Mouse (Mus musculus) myocyte (in vitro differentiated cells): ENCODE data around the gene Glb1.

Source experiments
- MAX ChIP-seq: IDR thresholded peaks from one replicate; pipeline ENCODE4 v1.6.1; 2011; ENCODE audit warnings: low read depth, mild to moderate bottlenecking, control low read depth
- MYOG ChIP-seq, 3 experiments: IDR thresholded peaks; one replicate each; pipeline ENCODE4 v1.6.1; 2011; ENCODE audit warnings: control low read depth in 2 of 3, low read depth in 2 of 3, mild to moderate bottlenecking in 2 of 3; ENCODE audit not compliant: insufficient read length in 2 of 3, control insufficient read depth in 1 of 3, insufficient read depth in 1 of 3
- POLR2A ChIP-seq: IDR thresholded peaks from one replicate; pipeline ENCODE4 v1.6.1; 2011; ENCODE audit warnings: low read depth, mild to moderate bottlenecking, control low read depth, moderate library complexity; ENCODE audit not compliant: insufficient read length
- POLR2AphosphoS2 ChIP-seq: IDR thresholded peaks from one replicate; pipeline ENCODE4 v1.6.1; 2011; ENCODE audit warnings: low read depth, control low read depth; ENCODE audit not compliant: insufficient read length
- TCF12 ChIP-seq: IDR thresholded peaks from one replicate; pipeline ENCODE4 v1.6.1; 2011; ENCODE audit warnings: mild to moderate bottlenecking, control low read depth; ENCODE audit not compliant: poor library complexity, insufficient read depth, severe bottlenecking

- TF ChIP-seq POLR2A (no peak), MAX (no peak), MYOG (IDR thresholded peaks at IDR 0.05; ENCODE audit: control insufficient read depth in 1 of 3, insufficient read depth in 1 of 3, insufficient read length in 2 of 3, low read depth in 2 of 3) (no peak), TCF12 (no peak), POLR2AphosphoS2 (no peak)
These were observed 10.2 kb upstream of the Glb1 start for GRCm38 (mm10) chr9:114390749-114391075.
